Mouse (Mus musculus): ENCODE data around the gene Tnfrsf11a.

- TF ChIP-seq POLR2A (IDR thresholded peaks at IDR 0.05; ENCODE audit: low read depth, low read length) (no peak), CTCF (conservative IDR thresholded peaks at IDR 0.05; ENCODE audit: insufficient read depth, insufficient read length, low read depth, low read length) (no peak)
These were observed 38.5 kb downstream of the Tnfrsf11a start for GRCm38 (mm10) chr1:105819031-105819430.
